Mouse (Mus musculus) MEL (cell line): ENCODE measurements around the gene Gm20388. TPM values are rescaled to one million over a fixed set of nuclear protein-coding genes. Genes with fewer than 3 reads are reported as not detected.

Experiments used
- DNase-seq: peaks from one replicate; pipeline ENCODE4 v3.0.0; 2011; ENCODE audit warnings: low read depth, low spot score
- H3K27ac ChIP-seq: 2 replicates; pipeline ENCODE4 v1.5.1; 2012; ENCODE audit warnings: low read depth, mild to moderate bottlenecking, control low read depth, low read length, moderate library complexity; ENCODE audit not compliant: control insufficient read depth
- H3K27me3 ChIP-seq, 2 experiments: fragments of 150-350 bp in 1 of 2; sonication (generic) in 1 of 2; 2 replicates each; pipeline ENCODE4 v1.6.1; 2012; ENCODE audit warnings: low read length in 2 of 2, mild to moderate bottlenecking in 2 of 2, improper control_type of control experiment in 1 of 2, moderate library complexity in 1 of 2; ENCODE audit not compliant: insufficient read depth in 2 of 2, control insufficient read depth in 1 of 2
- H3K36me3 ChIP-seq, 2 experiments: 2 replicates each; pipeline ENCODE4 v1.6.1; 2012 to 2014; ENCODE audit warnings: low read length in 2 of 2, improper control_type of control experiment in 1 of 2, inconsistent platforms in 1 of 2, mild to moderate bottlenecking in 1 of 2; ENCODE audit not compliant: insufficient read depth in 2 of 2, control insufficient read depth in 1 of 2
- H3K4me1 ChIP-seq, 2 experiments: fragments of 150-350 bp in 1 of 2; sonication (generic) in 1 of 2; 2 replicates each; pipeline ENCODE4 v1.6.1; 2012; ENCODE audit warnings: low read length in 2 of 2, improper control_type of control experiment in 1 of 2, mild to moderate bottlenecking in 1 of 2; ENCODE audit not compliant: insufficient read depth in 2 of 2, control insufficient read depth in 1 of 2
- H3K4me3 ChIP-seq, 2 experiments: fragments of 150-350 bp in 1 of 2; sonication (generic) in 1 of 2; 2 replicates each; pipeline ENCODE4 v1.5.1; 2012; ENCODE audit warnings: low read depth in 2 of 2, low read length in 2 of 2, mild to moderate bottlenecking in 2 of 2, moderate library complexity in 2 of 2, control low read depth in 1 of 2, improper control_type of control experiment in 1 of 2; ENCODE audit not compliant: control insufficient read depth in 1 of 2, insufficient read depth in 1 of 2
- H3K79me2 ChIP-seq: 2 replicates; pipeline ENCODE4 v1.6.1; 2012; ENCODE audit warnings: mild to moderate bottlenecking, low read length, moderate library complexity; ENCODE audit not compliant: control insufficient read depth, poor library complexity, insufficient read depth
- H3K9ac ChIP-seq: 2 replicates; pipeline ENCODE4 v1.6.1; 2012; ENCODE audit warnings: low read depth, mild to moderate bottlenecking, control low read depth, low read length, moderate library complexity; ENCODE audit not compliant: control insufficient read depth, poor library complexity, severe bottlenecking
- H3K9me3 ChIP-seq: fragments of 150-350 bp; sonication (generic); replicated peaks from 2 replicates; pipeline ENCODE4 v1.6.1; 2012; ENCODE audit warnings: mild to moderate bottlenecking, low read length, improper control_type of control experiment, moderate library complexity; ENCODE audit not compliant: insufficient read depth
- CHD1 ChIP-seq: IDR thresholded peaks from 2 replicates; pipeline ENCODE4 v1.6.1; 2012; ENCODE audit warnings: low read depth, mild to moderate bottlenecking, inconsistent platforms, low read length, improper control_type of control experiment
- CHD2 ChIP-seq: IDR thresholded peaks from 2 replicates; pipeline ENCODE4 v1.6.1; 2011; ENCODE audit warnings: low read length, improper control_type of control experiment
- CTCF ChIP-seq, 3 experiments: IDR thresholded peaks in 2 of 3; conservative IDR thresholded peaks in 1 of 3; 2 replicates each; pipeline ENCODE4 v1.5.1; 2011 to 2012; ENCODE audit warnings: low read length in 3 of 3, low read depth in 2 of 3, mild to moderate bottlenecking in 2 of 3, improper control_type of control experiment in 1 of 3, inconsistent platforms in 1 of 3, mixed read lengths in 1 of 3, moderate library complexity in 1 of 3; ENCODE audit not compliant: control insufficient read depth in 1 of 3, insufficient read depth in 1 of 3, poor library complexity in 1 of 3, severe bottlenecking in 1 of 3
- ELF1 ChIP-seq: IDR thresholded peaks from 2 replicates; pipeline ENCODE4 v1.6.1; 2014; ENCODE audit warnings: low read depth, mild to moderate bottlenecking, inconsistent platforms, low read length, improper control_type of control experiment, moderate library complexity
- ETS1 ChIP-seq: IDR thresholded peaks from 2 replicates; pipeline ENCODE4 v1.6.1; 2012; ENCODE audit warnings: low read depth, mild to moderate bottlenecking, inconsistent platforms, low read length, improper control_type of control experiment, moderate library complexity
- GABPA ChIP-seq: IDR thresholded peaks from 2 replicates; pipeline ENCODE4 v1.6.1; 2012; ENCODE audit warnings: low read depth, mild to moderate bottlenecking, inconsistent platforms, low read length, improper control_type of control experiment, moderate library complexity
- GATA1 ChIP-seq: IDR thresholded peaks from 2 replicates; pipeline ENCODE4 v1.6.1; 2011; ENCODE audit warnings: low read depth, low read length, improper control_type of control experiment
- HCFC1 ChIP-seq: IDR thresholded peaks from 2 replicates; pipeline ENCODE4 v1.6.1; 2012; ENCODE audit warnings: low read depth, mild to moderate bottlenecking, inconsistent platforms, low read length, improper control_type of control experiment, moderate library complexity
- KAT2A ChIP-seq: conservative IDR thresholded peaks from 2 replicates; pipeline ENCODE4 v1.6.1; 2012; ENCODE audit warnings: low read depth, low read length, improper control_type of control experiment, inconsistent platforms
- MAX ChIP-seq: IDR thresholded peaks from 2 replicates; pipeline ENCODE4 v1.6.1; 2011; ENCODE audit warnings: low read length, improper control_type of control experiment
- MAZ ChIP-seq: IDR thresholded peaks from 2 replicates; pipeline ENCODE4 v1.6.1; 2012; ENCODE audit warnings: low read depth, mild to moderate bottlenecking, inconsistent platforms, low read length, improper control_type of control experiment
- MYB ChIP-seq: IDR thresholded peaks from 2 replicates; pipeline ENCODE4 v1.6.1; 2011; ENCODE audit warnings: mild to moderate bottlenecking, low read depth, low read length, improper control_type of control experiment
- MYC ChIP-seq: IDR thresholded peaks from 2 replicates; pipeline ENCODE4 v1.6.1; 2011; ENCODE audit warnings: low read depth, mild to moderate bottlenecking, low read length, improper control_type of control experiment, moderate library complexity
- NELFE ChIP-seq: IDR thresholded peaks from 2 replicates; pipeline ENCODE4 v1.6.1; 2011; ENCODE audit warnings: low read depth, low read length, improper control_type of control experiment
- NRF1 ChIP-seq: IDR thresholded peaks from 2 replicates; pipeline ENCODE4 v1.6.1; 2014; ENCODE audit warnings: low read depth, mild to moderate bottlenecking, inconsistent platforms, low read length, improper control_type of control experiment, moderate library complexity; ENCODE audit not compliant: poor library complexity, insufficient read depth, severe bottlenecking
- POLR2AphosphoS2 ChIP-seq: IDR thresholded peaks from 2 replicates; pipeline ENCODE4 v1.6.1; 2011; ENCODE audit warnings: low read length, improper control_type of control experiment
- POLR2AphosphoS5 ChIP-seq: IDR thresholded peaks from 2 replicates; pipeline ENCODE4 v1.6.1; 2012; ENCODE audit warnings: low read depth, borderline replicate concordance, mild to moderate bottlenecking, inconsistent platforms, low read length, moderate library complexity, mixed read lengths
- RAD21 ChIP-seq: IDR thresholded peaks from 2 replicates; pipeline ENCODE4 v1.6.1; 2011; ENCODE audit warnings: mild to moderate bottlenecking, low read depth, low read length, improper control_type of control experiment
- RCOR1 ChIP-seq: IDR thresholded peaks from 2 replicates; pipeline ENCODE4 v1.6.1; 2012; ENCODE audit warnings: low read depth, mild to moderate bottlenecking, inconsistent platforms, low read length, improper control_type of control experiment
- TAL1 ChIP-seq: IDR thresholded peaks from 2 replicates; pipeline ENCODE4 v1.6.1; 2012; ENCODE audit warnings: mild to moderate bottlenecking, inconsistent platforms, low read length, moderate library complexity, mixed read lengths
- TBP ChIP-seq: IDR thresholded peaks from 2 replicates; pipeline ENCODE4 v1.8.0; 2011; ENCODE audit warnings: low read depth, low read length, improper control_type of control experiment
- TCF12 ChIP-seq: IDR thresholded peaks from 2 replicates; pipeline ENCODE4 v1.6.1; 2014; ENCODE audit warnings: low read depth, mild to moderate bottlenecking, inconsistent platforms, low read length, improper control_type of control experiment, moderate library complexity
- UBTF ChIP-seq: IDR thresholded peaks from 2 replicates; pipeline ENCODE4 v1.6.1; 2012; ENCODE audit warnings: low read depth, mild to moderate bottlenecking, inconsistent platforms, low read length, improper control_type of control experiment, moderate library complexity, borderline replicate concordance; ENCODE audit not compliant: insufficient read depth
- ZKSCAN1 ChIP-seq: IDR thresholded peaks from 2 replicates; pipeline ENCODE4 v1.6.1; 2012; ENCODE audit warnings: low read depth, mild to moderate bottlenecking, inconsistent platforms, low read length, improper control_type of control experiment, moderate library complexity
- polyA plus RNA-seq, 2 experiments: library from polyadenylated mRNA; stranded (reverse) in 1 of 2; unstranded in 1 of 2; fragments of >175 nt in 1 of 2; fragments of >200 nt in 1 of 2; gene quantifications; 2 replicates each; pipeline versions ENCODE4 v1.2.1 to v1.2.4; 2012; ENCODE audit warnings: low replicate concordance in 2 of 2, low read depth in 1 of 2; ENCODE audit not compliant: insufficient read length in 2 of 2, insufficient read depth in 1 of 2, missing spikeins in 1 of 2
- total RNA-seq: library from RNA; depleted of rRNA; stranded (reverse); fragments of 300-350 nt; gene quantifications from 2 replicates; pipeline ENCODE4 v1.2.3, GENCODE M21; 2012

Gm20388 gene
- total and polyA plus RNA-seq, 3 experiments, result 11.1 to 17.8 TPM; not detected in 1

GRCm38 (mm10) chr8:121468083-121469071 is 1557.7 kb downstream of the Gm20388 start:
- no peaks in the 10 kb centered on the region for H3K79me2 ChIP-seq
- H3K4me1 ChIP-seq, result no peaks in the 10 kb centered on the region
- no peak for DNase-seq
- H3K9ac ChIP-seq, result no peak overlapping the region
- no peak overlapping the region for H3K27ac ChIP-seq
- no peaks in the 10 kb centered on the region for H3K36me3 ChIP-seq
- no peak overlapping the region for H3K4me3 ChIP-seq
- TF ChIP-seq MAX, result no peak
- no peak for TF ChIP-seq ETS1
- no peak for TF ChIP-seq RCOR1
- no peak for TF ChIP-seq RAD21
- no peak for TF ChIP-seq ELF1
- no peak for TF ChIP-seq MYB
- no peak for TF ChIP-seq CTCF (IDR thresholded peaks at IDR 0.05 in 2 of 3, conservative IDR thresholded peaks at IDR 0.05 in 1 of 3; ENCODE audit: control insufficient read depth in 1 of 3, insufficient read depth in 1 of 3, low read depth in 2 of 3, low read length in 3 of 3, poor library complexity in 1 of 3, severe bottlenecking in 1 of 3)
- no peak for TF ChIP-seq ZKSCAN1
- TF ChIP-seq NELFE, result no peak
- no peaks in the 10 kb centered on the region for H3K9me3 ChIP-seq
- H3K27me3 ChIP-seq, result no peaks in the 10 kb centered on the region

- no peak overlapping the region for H3K4me3 ChIP-seq
- H3K36me3 ChIP-seq, result no peaks in the 10 kb centered on the region
- H3K27ac ChIP-seq, result no peak overlapping the region
- DNase-seq, result no peak
- no peaks in the 10 kb centered on the region for H3K27me3 ChIP-seq
- no peaks in the 10 kb centered on the region for H3K4me1 ChIP-seq
- H3K79me2 ChIP-seq, result no peaks in the 10 kb centered on the region
- H3K9me3 ChIP-seq, result no peaks in the 10 kb centered on the region
- no peak overlapping the region for H3K9ac ChIP-seq
- no peak for TF ChIP-seq HCFC1
- no peak for TF ChIP-seq TBP
- TF ChIP-seq GATA1, result no peak
- TF ChIP-seq GABPA, result no peak
- TF ChIP-seq MAZ, result no peak
- TF ChIP-seq POLR2AphosphoS2, result no peak
- no peak for TF ChIP-seq TAL1
- no peak for TF ChIP-seq MYC
- no peak for TF ChIP-seq CHD2
- no peak for TF ChIP-seq POLR2AphosphoS5
- TF ChIP-seq KAT2A, result no peak
- no peak for TF ChIP-seq TCF12
- no peak for TF ChIP-seq ELF1
- no peak for TF ChIP-seq UBTF
- no peak for TF ChIP-seq CTCF (IDR thresholded peaks at IDR 0.05 in 2 of 3, conservative IDR thresholded peaks at IDR 0.05 in 1 of 3; ENCODE audit: control insufficient read depth in 1 of 3, insufficient read depth in 1 of 3, low read depth in 2 of 3, low read length in 3 of 3, poor library complexity in 1 of 3, severe bottlenecking in 1 of 3)
- TF ChIP-seq NRF1, result no peak
- no peak for TF ChIP-seq ETS1
- no peak for TF ChIP-seq CHD1
These were observed 1563.7 kb downstream of the Gm20388 start for GRCm38 (mm10) chr8:121474161-121474897.
